Mouse (Mus musculus) embryonic facial prominence, embryonic 10.5 days (tissue): Measurements from ENCODE around the gene Ece2. TPM values are rescaled to one million over a fixed set of nuclear protein-coding genes. Genes with fewer than 3 reads are reported as not detected.

Source experiments
- DNase-seq: peaks from one replicate; pipeline ENCODE4 v3.0.0-alpha.2; 2017; ENCODE audit warnings: low spot score
- H3K27ac ChIP-seq: fragments of 300-500 bp; sonication (generic); replicated peaks from 2 replicates; pipeline ENCODE4 v1.5.1; 2016; ENCODE audit warnings: mild to moderate bottlenecking
- H3K27me3 ChIP-seq: fragments of 300-500 bp; sonication (generic); replicated peaks from 2 replicates; pipeline ENCODE4 v1.6.1; 2016; ENCODE audit warnings: low read depth, mild to moderate bottlenecking; ENCODE audit not compliant: poor library complexity, severe bottlenecking
- H3K36me3 ChIP-seq: fragments of 300-500 bp; sonication (generic); replicated peaks from 2 replicates; pipeline ENCODE4 v1.6.1; 2016; ENCODE audit warnings: mild to moderate bottlenecking, moderate library complexity
- H3K4me1 ChIP-seq: fragments of 300-500 bp; sonication (generic); 2 replicates; pipeline ENCODE4 v1.6.1; 2016
- H3K4me3 ChIP-seq: fragments of 300-500 bp; sonication (generic); 2 replicates; pipeline ENCODE4 v1.5.1; 2016; ENCODE audit warnings: mild to moderate bottlenecking, moderate library complexity
- H3K9me3 ChIP-seq: fragments of 300-500 bp; sonication (generic); 2 replicates; pipeline ENCODE4 v1.6.1; 2016; ENCODE audit warnings: mild to moderate bottlenecking
- WGBS: fragments of 180-500 bp; shearing (Covaris S2); methylation state at CpG from one replicate; pipeline ENCODE4 v1.1.7; 2016; 5-methylcytosine and 5-hydroxymethylcytosine counted together
- microRNA counts: library from miRNA; unstranded; fragments of <30 nt; microRNA quantifications from one replicate; lab custom pipeline; 2017
- microRNA-seq: library from miRNA; unstranded; fragments of <30 nt; microRNA quantifications from one replicate; pipeline ENCODE4, GENCODE M21; 2017
- polyA plus RNA-seq: library from polyadenylated mRNA; unstranded; fragments of >200 nt; fragmentation: Nextera tagmentation; extraction: Ambion mirVana; gene quantifications from 2 replicates; pipeline ENCODE4 v1.2.1, GENCODE M21; 2016

The Ece2 gene
- polyA plus RNA-seq, 1 experiment from 2014 or later = 4.1 TPM

- Histone ChIP-seq H3K4me1 (peaks cover 25% of the 10 kb centered on the region), H3K9me3 (no peaks in the 10 kb centered on the region), H3K27ac (no peak overlapping the region), H3K27me3 (no peaks in the 10 kb centered on the region), H3K36me3 (peaks cover 80% of the 10 kb centered on the region), H3K4me3 (no peak overlapping the region)
- 90% methylated on average over 4 of the region's 4 CpGs for WGBS
- no peak for DNase-seq
Observed at GRCm38 (mm10) chr16:20676702-20677101, 47.1 kb downstream of the Ece2 start.

- H3K9me3 ChIP-seq = no peaks in the 10 kb centered on the region
- no peak overlapping the region for H3K27ac ChIP-seq
- peaks cover 87% of the 10 kb centered on the region for H3K36me3 ChIP-seq
- WGBS = 88% methylated on average over 5 of the region's 5 CpGs
- H3K4me3 ChIP-seq = no peak overlapping the region
- peaks cover 21% of the 10 kb centered on the region for H3K4me1 ChIP-seq
- DNase-seq = no peak
- no peaks in the 10 kb centered on the region for H3K27me3 ChIP-seq
Observed at GRCm38 (mm10) chr16:20677380-20677779, 47.8 kb downstream of the Ece2 start.

GRCm38 (mm10) chr16:20677974-20678675 lies 48.5 kb downstream of the Ece2 start:
- no peak overlapping the region for H3K27ac ChIP-seq
- H3K27me3 ChIP-seq = no peaks in the 10 kb centered on the region
- H3K4me1 ChIP-seq = peaks cover 21% of the 10 kb centered on the region
- no peak for DNase-seq
- no peak overlapping the region for H3K4me3 ChIP-seq
- H3K9me3 ChIP-seq = no peaks in the 10 kb centered on the region
- H3K36me3 ChIP-seq = peaks cover 94% of the 10 kb centered on the region
- 89% methylated on average over 10 of the region's 10 CpGs for WGBS

DNA sequence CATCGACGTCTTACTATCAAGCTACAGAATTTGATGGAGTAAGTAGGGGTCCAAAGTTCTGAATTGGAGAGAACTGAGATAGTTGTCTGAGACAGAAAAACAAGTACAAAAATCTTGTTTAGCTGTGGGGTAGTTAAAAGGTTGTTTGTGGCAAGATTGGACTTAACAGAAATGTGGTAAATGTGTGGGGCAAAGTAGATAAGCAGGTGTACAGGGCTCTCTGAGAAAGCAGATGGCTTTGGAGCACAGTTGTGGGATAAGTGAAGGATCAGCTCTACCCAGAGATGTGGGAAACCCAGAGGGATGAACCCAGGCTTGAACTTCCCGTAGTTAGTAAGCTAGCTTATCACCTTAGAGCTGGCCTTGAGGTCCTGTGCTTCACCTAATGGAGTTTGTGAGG lies 61.1 kb downstream of the Ece2 start:
- H3K27me3 ChIP-seq = peaks cover 18% of the 10 kb centered on the region
- H3K9me3 ChIP-seq = no peaks in the 10 kb centered on the region
- no peak overlapping the region for H3K4me3 ChIP-seq
- H3K4me1 ChIP-seq = peaks cover 30% of the 10 kb centered on the region
- DNase-seq = no peak
- no peak overlapping the region for H3K27ac ChIP-seq
- 92% methylated on average over 3 of the region's 3 CpGs for WGBS
- peaks cover 70% of the 10 kb centered on the region for H3K36me3 ChIP-seq

GRCm38 (mm10) chr16:20691617-20692016 lies 62.0 kb downstream of the Ece2 start:
- H3K4me1 ChIP-seq = peaks cover 39% of the 10 kb centered on the region
- H3K36me3 ChIP-seq = peaks cover 62% of the 10 kb centered on the region
- H3K9me3 ChIP-seq = no peaks in the 10 kb centered on the region
- H3K4me3 ChIP-seq = no peak overlapping the region
- WGBS = 83% methylated on average over 1 of the region's 1 CpGs
- H3K27me3 ChIP-seq = peaks cover 26% of the 10 kb centered on the region
- no peak for DNase-seq
- no peak overlapping the region for H3K27ac ChIP-seq

DNA sequence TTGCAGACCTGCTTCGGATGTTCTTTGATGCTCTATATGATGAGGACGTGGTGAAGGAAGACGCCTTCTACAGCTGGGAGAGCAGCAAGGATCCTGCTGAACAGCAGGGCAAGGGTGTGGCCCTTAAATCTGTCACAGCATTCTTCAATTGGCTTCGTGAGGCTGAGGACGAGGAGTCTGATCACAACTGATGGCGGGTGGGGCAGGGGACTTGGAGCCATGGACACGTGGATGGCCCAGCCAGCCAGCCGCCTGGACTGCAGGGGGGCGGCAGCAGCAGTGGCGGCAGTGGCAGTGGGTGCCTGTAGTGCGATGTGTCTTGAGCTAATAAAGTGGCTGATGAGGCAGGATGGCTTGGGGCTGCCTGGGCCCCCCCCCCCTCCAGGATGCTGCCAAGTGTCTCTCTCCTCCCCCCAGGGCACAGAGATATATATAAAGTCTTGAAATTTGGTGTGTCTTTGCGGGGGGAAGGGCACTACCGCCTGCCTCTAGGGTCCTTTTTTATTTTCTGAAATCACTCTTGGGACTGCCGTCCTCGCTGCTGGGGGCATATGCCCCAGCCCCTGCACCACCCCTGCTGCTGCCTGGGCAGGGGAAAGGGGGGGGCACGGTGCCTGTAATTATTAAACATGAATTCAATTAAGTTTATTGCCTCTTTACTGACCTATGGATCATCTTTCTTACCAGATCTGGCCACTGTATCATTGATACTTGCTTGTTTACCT lies 62.8 kb downstream of the Ece2 start:
- 48% methylated on average over 16 of the region's 16 CpGs for WGBS
- DNase-seq = peak; percentile 36
- no peaks in the 10 kb centered on the region for H3K9me3 ChIP-seq
- H3K27ac ChIP-seq = no peak overlapping the region
- H3K36me3 ChIP-seq = peaks cover 54% of the 10 kb centered on the region
- peaks cover 41% of the 10 kb centered on the region for H3K4me1 ChIP-seq
- H3K4me3 ChIP-seq = peak overlapping the region; percentile 74
- H3K27me3 ChIP-seq = peaks cover 33% of the 10 kb centered on the region

GRCm38 (mm10) chr16:20693111-20693701 lies 63.6 kb downstream of the Ece2 start, which contains the start of gene Fam131a:
Gene Fam131a, plus strand, starts transcription at chr16:20693241.
- H3K27me3 ChIP-seq = peaks cover 41% of the 10 kb centered on the region
- peaks cover 46% of the 10 kb centered on the region for H3K36me3 ChIP-seq
- H3K4me1 ChIP-seq = peaks cover 41% of the 10 kb centered on the region
- peak within 1 kb of the TSS; percentile 84 for H3K27ac ChIP-seq
- under 1% methylated on average over 37 of the region's 37 CpGs for whole genome bisulfite sequencing
- DNase-seq = peak; percentile 96
- no peaks in the 10 kb centered on the region for H3K9me3 ChIP-seq
- H3K4me3 ChIP-seq = peak within 1 kb of the TSS; percentile 74

GRCm38 (mm10) chr16:20694781-20695180 lies 65.2 kb downstream of the Ece2 start:
- Histone ChIP-seq H3K4me1 (peaks cover 41% of the 10 kb centered on the region), H3K9me3 (no peaks in the 10 kb centered on the region), H3K36me3 (peaks cover 30% of the 10 kb centered on the region), H3K27ac (no peak overlapping the region), H3K27me3 (peaks cover 46% of the 10 kb centered on the region), H3K4me3 (no peak overlapping the region)
- DNase-seq = no peak
- 83% methylated on average over 8 of the region's 8 CpGs for WGBS

- WGBS = 5% methylated on average over 46 of the region's 46 CpGs
- Histone ChIP-seq H3K4me3 (peak overlapping the region; percentile 61), H3K27ac (peak overlapping the region; percentile 74), H3K36me3 (peaks cover 20% of the 10 kb centered on the region), H3K27me3 (peaks cover 46% of the 10 kb centered on the region), H3K9me3 (no peaks in the 10 kb centered on the region), H3K4me1 (peaks cover 48% of the 10 kb centered on the region)
- peak; percentile 83 for DNase-seq
Observed at GRCm38 (mm10) chr16:20695622-20696323, 66.1 kb downstream of the Ece2 start.

MicroRNA genes within 50 kb of the gene (microRNA counts, 519-probe panel; counts per million panel counts)
- 5,722 counts per million, percentile 92 among the panel's probes with 10 or more counts for microRNA mmu-miR-1224 (lab: Ali Mortazavi, UCI)

Small RNA genes lying within 50 kb of the gene (microRNA-seq; reads per million reads assigned to microRNA genes)
- gene Mir1224 = 2.1 reads per million

Other genes starting within 250 kb of the Ece2 start
- gene Abcc5, start 203.4 kb upstream of the Ece2 start, polyA plus RNA-seq = 63.9 and 64.3 TPM in 2 replicates
- gene Eif2b5, start 131.0 kb upstream of the Ece2 start, polyA plus RNA-seq = 157 and 169 TPM in 2 replicates
- gene Dvl3, start 112.8 kb upstream of the Ece2 start, polyA plus RNA-seq = 33.0 and 35.1 TPM in 2 replicates
- gene Ap2m1, start 94.3 kb upstream of the Ece2 start, polyA plus RNA-seq = 604 and 650 TPM in 2 replicates
- 57.2 and 59.6 TPM in 2 replicates for gene Abcf3, start 81.3 kb upstream of the Ece2 start, polyA plus RNA-seq
- 2.0 and 3.0 TPM in 2 replicates for gene Vwa5b2, start 40.4 kb upstream of the Ece2 start, polyA plus RNA-seq
- 45.0 and 45.8 TPM in 2 replicates for gene Eef1akmt4, start 18.2 kb upstream of the Ece2 start, polyA plus RNA-seq
- 0.49 TPM in 1 of 2 replicates, not detected in the other for gene Gm49333, start 18.2 kb upstream of the Ece2 start, polyA plus RNA-seq
- 53.9 and 59.2 TPM in 2 replicates for gene Alg3, start 18.1 kb upstream of the Ece2 start, polyA plus RNA-seq
- gene Camk2n2, start 8.5 kb upstream of the Ece2 start, polyA plus RNA-seq = 1.4 TPM in 2 replicates
- 520 and 530 TPM in 2 replicates for gene Psmd2, start 21.8 kb downstream of the Ece2 start, polyA plus RNA-seq
- gene Eif4g1, start 38.5 kb downstream of the Ece2 start, polyA plus RNA-seq = 251 and 260 TPM in 2 replicates
- 2.9 and 4.8 TPM in 2 replicates for gene Fam131a, start 63.4 kb downstream of the Ece2 start, polyA plus RNA-seq
- 151 and 153 TPM in 2 replicates for gene Polr2h, start 87.8 kb downstream of the Ece2 start, polyA plus RNA-seq
- gene Clcn2, start 87.9 kb downstream of the Ece2 start, polyA plus RNA-seq = 13.9 and 15.9 TPM in 2 replicates
- gene Chrd, start 103.3 kb downstream of the Ece2 start, polyA plus RNA-seq = 1.3 and 1.4 TPM in 2 replicates
- gene Thpo, start 104.7 kb downstream of the Ece2 start, polyA plus RNA-seq = 0.44 and 0.72 TPM in 2 replicates